Mouse (Mus musculus): ENCODE measurements around the gene Rbms3.

The Rbms3 gene

GRCm38 (mm10) chr9:116633075-116633474, 996.6 kb downstream of the Rbms3 start:
- DNase-seq (ENCODE audit: low spot score) = no peak

- DNase-seq (ENCODE audit: low spot score) = no peak
Observed at GRCm38 (mm10) chr9:116631816-116632215, 997.9 kb downstream of the Rbms3 start.

GRCm38 (mm10) chr9:116630805-116631204, 998.9 kb downstream of the Rbms3 start:
- DNase-seq (ENCODE audit: low spot score) = no peak

- DNase-seq (ENCODE audit: low spot score) = peak; percentile 37
Observed at GRCm38 (mm10) chr9:116620434-116620833, 1009.3 kb downstream of the Rbms3 start.

- no peak for DNase-seq (ENCODE audit: low spot score)
Observed at GRCm38 (mm10) chr9:116618886-116619285, 1010.8 kb downstream of the Rbms3 start.

- DNase-seq (ENCODE audit: low spot score) = peak; percentile 28
Observed at GRCm38 (mm10) chr9:116613276-116613675, 1016.4 kb downstream of the Rbms3 start.

GRCm38 (mm10) chr9:116596046-116596445, 1033.7 kb downstream of the Rbms3 start:
- no peak for DNase-seq (ENCODE audit: low spot score)

GRCm38 (mm10) chr9:116592486-116592885, 1037.2 kb downstream of the Rbms3 start:
- DNase-seq (ENCODE audit: low spot score) = no peak

- no peak for DNase-seq (ENCODE audit: low spot score)
Observed at GRCm38 (mm10) chr9:116591071-116591470, 1038.6 kb downstream of the Rbms3 start.

- DNase-seq (ENCODE audit: low spot score) = no peak
Observed at GRCm38 (mm10) chr9:116569680-116570079, 1060.0 kb downstream of the Rbms3 start.

GRCm38 (mm10) chr9:116566711-116567110, 1063.0 kb downstream of the Rbms3 start:
- DNase-seq (ENCODE audit: low spot score) = no peak

- DNase-seq (ENCODE audit: low spot score) = no peak
Observed at GRCm38 (mm10) chr9:116557781-116558180, 1071.9 kb downstream of the Rbms3 start.

- DNase-seq (ENCODE audit: low spot score) = no peak
Observed at GRCm38 (mm10) chr9:116556641-116557040, 1073.1 kb downstream of the Rbms3 start.

- no peak for DNase-seq (ENCODE audit: low spot score)
Observed at GRCm38 (mm10) chr9:116553181-116553580, 1076.5 kb downstream of the Rbms3 start.

GRCm38 (mm10) chr9:116546156-116546555, 1083.6 kb downstream of the Rbms3 start:
- no peak for DNase-seq (ENCODE audit: low spot score)

GRCm38 (mm10) chr9:116542793-116543192, 1086.9 kb downstream of the Rbms3 start:
- DNase-seq (ENCODE audit: low spot score) = no peak

GRCm38 (mm10) chr9:116541976-116542375, 1087.7 kb downstream of the Rbms3 start:
- DNase-seq (ENCODE audit: low spot score) = no peak

- peak; percentile 51 for DNase-seq (ENCODE audit: low spot score)
Observed at GRCm38 (mm10) chr9:116535709-116536108, 1094.0 kb downstream of the Rbms3 start.

- no peak for DNase-seq (ENCODE audit: low spot score)
Observed at GRCm38 (mm10) chr9:116533381-116533780, 1096.3 kb downstream of the Rbms3 start.

GRCm38 (mm10) chr9:116531121-116531520, 1098.6 kb downstream of the Rbms3 start:
- DNase-seq (ENCODE audit: low spot score) = no peak

- no peak for DNase-seq (ENCODE audit: low spot score)
Observed at GRCm38 (mm10) chr9:116524386-116524785, 1105.3 kb downstream of the Rbms3 start.
